Mouse (Mus musculus): Measurements from ENCODE around the gene Hadha. TPM values are rescaled to one million over a fixed set of nuclear protein-coding genes. Genes with fewer than 3 reads are reported as not detected.

Gene Hadha
- total RNA-seq, 1 experiment from 2014 or later, result 147 TPM

- peak; percentile 65 for ATAC-seq (replicated peaks; ENCODE audit: low read depth, poor library complexity, severe bottlenecking)
Measured at GRCm38 (mm10) chr5:30113881-30114760, 40.8 kb downstream of the Hadha start.

- no peak for ATAC-seq (replicated peaks; ENCODE audit: low read depth, poor library complexity, severe bottlenecking)
Measured at GRCm38 (mm10) chr5:30112533-30113068, 42.4 kb downstream of the Hadha start.

- ATAC-seq (replicated peaks; ENCODE audit: low read depth, poor library complexity, severe bottlenecking), result no peak
Measured at GRCm38 (mm10) chr5:30111771-30112170, 43.2 kb downstream of the Hadha start.

GRCm38 (mm10) chr5:30111126-30111525, 43.8 kb downstream of the Hadha start:
- peak; percentile 59 for ATAC-seq (replicated peaks; ENCODE audit: low read depth, poor library complexity, severe bottlenecking)

- no peak for ATAC-seq (replicated peaks; ENCODE audit: low read depth, poor library complexity, severe bottlenecking)
Measured at GRCm38 (mm10) chr5:30110371-30111060, 44.4 kb downstream of the Hadha start.

- no peak for ATAC-seq (replicated peaks; ENCODE audit: low read depth, poor library complexity, severe bottlenecking)
Measured at GRCm38 (mm10) chr5:30109899-30110298, 45.1 kb downstream of the Hadha start.

GRCm38 (mm10) chr5:30108233-30108632, 46.7 kb downstream of the Hadha start:
- no peak for ATAC-seq (replicated peaks; ENCODE audit: low read depth, poor library complexity, severe bottlenecking)

GRCm38 (mm10) chr5:30107611-30108041, 47.3 kb downstream of the Hadha start:
- no peak for ATAC-seq (replicated peaks; ENCODE audit: low read depth, poor library complexity, severe bottlenecking)

GRCm38 (mm10) chr5:30107186-30107585, 47.8 kb downstream of the Hadha start:
- no peak for ATAC-seq (replicated peaks; ENCODE audit: low read depth, poor library complexity, severe bottlenecking)

- ATAC-seq (replicated peaks; ENCODE audit: low read depth, poor library complexity, severe bottlenecking), result no peak
Measured at GRCm38 (mm10) chr5:30106756-30107155, 48.2 kb downstream of the Hadha start.

GRCm38 (mm10) chr5:30105668-30106300, 49.2 kb downstream of the Hadha start, which contains the start of gene 3110082J24Rik:
Gene 3110082J24Rik (minus strand): TSS chr5:30106086.
- ATAC-seq (replicated peaks; ENCODE audit: low read depth, poor library complexity, severe bottlenecking), result no peak

GRCm38 (mm10) chr5:30104841-30105667, 49.9 kb downstream of the Hadha start, which contains the start of gene Garem2:
Gene Garem2 (plus strand): TSS chr5:30105161.
- 0 out of 2 replicates have a peak, but pooled peaks have one; percentile 4 for ATAC-seq (replicated peaks; ENCODE audit: low read depth, poor library complexity, severe bottlenecking)

- ATAC-seq (replicated peaks; ENCODE audit: low read depth, poor library complexity, severe bottlenecking), result peak; percentile 45; the same call in 1 of the 2 replicates
Measured at GRCm38 (mm10) chr5:30104339-30104738, 50.6 kb downstream of the Hadha start.

GRCm38 (mm10) chr5:30103340-30103739, 51.6 kb downstream of the Hadha start:
- ATAC-seq (replicated peaks; ENCODE audit: low read depth, poor library complexity, severe bottlenecking), result no peak

- no peak for ATAC-seq (replicated peaks; ENCODE audit: low read depth, poor library complexity, severe bottlenecking)
Measured at GRCm38 (mm10) chr5:30098260-30098659, 56.7 kb downstream of the Hadha start.

- no peak for ATAC-seq (replicated peaks; ENCODE audit: low read depth, poor library complexity, severe bottlenecking)
Measured at GRCm38 (mm10) chr5:30095731-30096130, 59.2 kb downstream of the Hadha start.

- no peak for ATAC-seq (replicated peaks; ENCODE audit: low read depth, poor library complexity, severe bottlenecking)
Measured at GRCm38 (mm10) chr5:30094399-30094798, 60.6 kb downstream of the Hadha start.

GRCm38 (mm10) chr5:30092701-30093100, 62.3 kb downstream of the Hadha start:
- no peak for ATAC-seq (replicated peaks; ENCODE audit: low read depth, poor library complexity, severe bottlenecking)
